ENCODE assay signal across 8 mouse cellular contexts in the genomic region with DNA sequence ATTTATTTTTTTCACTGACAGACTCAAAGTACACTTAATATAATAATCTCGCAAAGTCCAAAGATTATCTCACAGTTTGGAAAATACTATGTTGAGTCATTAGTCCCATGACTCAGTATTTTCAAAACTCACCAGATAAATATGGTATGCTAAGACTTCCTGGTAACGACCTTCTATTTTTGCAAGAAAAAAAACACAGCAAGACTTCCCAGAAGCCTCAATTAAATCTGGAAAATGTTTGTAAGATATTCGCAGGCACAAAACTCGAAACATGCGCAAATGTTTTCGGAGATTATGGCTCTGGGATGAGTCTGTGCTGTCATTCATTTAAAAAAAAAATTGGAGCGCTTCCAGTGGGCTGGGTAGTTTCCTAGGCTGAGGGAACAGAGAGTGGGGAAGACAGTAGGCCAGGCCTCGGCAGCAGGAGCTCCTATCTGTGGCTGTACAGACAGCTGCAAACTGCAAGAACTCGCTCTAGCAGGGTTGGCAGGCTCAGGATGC.
DNase-seq lines count a peak whose midpoint lies in the region; ATAC-seq and TF ChIP-seq lines count a peak whose summit lies in the region.

No protein-coding gene starts in this region.

- no peaks in the 10 kb centered on the region for H3K27me3 ChIP-seq in forebrain, postnatal 0 days (ENCODE audit: insufficient read depth, low read length)
- no peaks in the 10 kb centered on the region for H3K27me3 ChIP-seq in intestine, embryonic 14.5 days (replicated peaks; ENCODE audit: control insufficient read depth, insufficient read depth, low read length)
- H3K27me3 ChIP-seq in midbrain, embryonic 14.5 days (ENCODE audit: control insufficient read depth, insufficient read depth, low read length): no peaks in the 10 kb centered on the region

- H3K36me3 ChIP-seq in forebrain, postnatal 0 days (ENCODE audit: insufficient read depth): no peaks in the 10 kb centered on the region
- no peaks in the 10 kb centered on the region for H3K36me3 ChIP-seq in intestine, embryonic 14.5 days (ENCODE audit: control insufficient read depth, insufficient read depth, low read length)
- H3K36me3 ChIP-seq in midbrain, embryonic 14.5 days (ENCODE audit: control insufficient read depth, insufficient read depth, low read length): no peaks in the 10 kb centered on the region

- H3K27ac ChIP-seq in forebrain, postnatal 0 days (ENCODE audit: low read depth, low read length): no peak overlapping the region
- H3K27ac ChIP-seq in intestine, embryonic 14.5 days (ENCODE audit: low read depth): peak overlapping the region; percentile 12; the same call in 1 of the 2 replicates
- no peak overlapping the region for H3K27ac ChIP-seq in midbrain, embryonic 14.5 days (replicated peaks; ENCODE audit: low read depth, low read length)

- no peak for ATAC-seq in forebrain, postnatal 0 days
- ATAC-seq in intestine, embryonic 14.5 days (replicated peaks; ENCODE audit: low FRiP score, low TSS enrichment, low read depth): no peak
- peak; percentile 91 for ATAC-seq in megakaryocyte-erythroid progenitor cell, adult 5-6 weeks (replicated peaks; ENCODE audit: low FRiP score, low TSS enrichment, poor library complexity, severe bottlenecking)
- ATAC-seq in midbrain, embryonic 14.5 days (ENCODE audit: low FRiP score, low TSS enrichment): no peak

- no peak overlapping the region for H3K4me2 ChIP-seq in forebrain, postnatal 0 days (ENCODE audit: low read depth)
- no peak overlapping the region for H3K4me2 ChIP-seq in intestine, embryonic 14.5 days (ENCODE audit: low read length)
- no peak overlapping the region for H3K4me2 ChIP-seq in midbrain, embryonic 14.5 days (ENCODE audit: low read length)

- 40% methylated on average over 9 of the region's 9 CpGs for WGBS in forebrain, postnatal 0 days
- 44% methylated on average over 9 of the region's 9 CpGs for WGBS in intestine, embryonic 14.5 days
- 75% methylated on average over 9 of the region's 9 CpGs for WGBS in midbrain, embryonic 14.5 days

- no peaks in the 10 kb centered on the region for H3K9me3 ChIP-seq in forebrain, postnatal 0 days (ENCODE audit: low read length)
- H3K9me3 ChIP-seq in intestine, embryonic 14.5 days (ENCODE audit: control insufficient read depth, low read length): no peaks in the 10 kb centered on the region
- H3K9me3 ChIP-seq in midbrain, embryonic 14.5 days (ENCODE audit: control insufficient read depth, low read length): no peaks in the 10 kb centered on the region

- DNase-seq in right cerebral cortex, adult 18-20 months: peak; percentile 47
- no peak for DNase-seq in right cerebral cortex, postnatal 4 days
- DNase-seq in forebrain, postnatal 0 days: peak; percentile 72
- peak; percentile 62 for DNase-seq in intestine, embryonic 14.5 days (ENCODE audit: low spot score)
- DNase-seq in midbrain, embryonic 14.5 days: no peak
- DNase-seq in kidney, adult 8-10 months: no peak
- DNase-seq in natural killer cell, adult 2 months (ENCODE audit: low spot score in 2 of 2): no peak

- H3K9ac ChIP-seq in forebrain, postnatal 0 days: no peak overlapping the region
- no peak overlapping the region for H3K9ac ChIP-seq in intestine, embryonic 14.5 days (ENCODE audit: low read length)
- H3K9ac ChIP-seq in midbrain, embryonic 14.5 days (replicated peaks; ENCODE audit: low read length): no peak overlapping the region

- peaks cover 28% of the 10 kb centered on the region for H3K4me1 ChIP-seq in forebrain, postnatal 0 days (ENCODE audit: insufficient read depth)
- H3K4me1 ChIP-seq in intestine, embryonic 14.5 days (replicated peaks; ENCODE audit: control insufficient read depth, insufficient read depth, low read length): peaks cover 14% of the 10 kb centered on the region; the same call in 1 of the 2 replicates
- H3K4me1 ChIP-seq in midbrain, embryonic 14.5 days (ENCODE audit: control insufficient read depth, insufficient read depth, low read length): 0 out of 2 replicates have a peak, but pooled peaks cover 7% of the 10 kb centered on the region

- no peak for TF ChIP-seq CTCF in forebrain, postnatal 0 days (IDR thresholded peaks at IDR 0.05; ENCODE audit: low read depth)

- H3K4me3 ChIP-seq in forebrain, postnatal 0 days (ENCODE audit: low read depth, low read length): no peak overlapping the region
- no peak overlapping the region for H3K4me3 ChIP-seq in intestine, embryonic 14.5 days (ENCODE audit: low read depth, low read length)
- no peak overlapping the region for H3K4me3 ChIP-seq in midbrain, embryonic 14.5 days (replicated peaks; ENCODE audit: low read depth, low read length)

Comparison
In these comparisons a context has a peak if more than half of its experiments do, and no peak if none do; other contexts are left out.
1. DNase-seq: peak in right cerebral cortex, adult 18-20 months (single experiment), forebrain, postnatal 0 days (single experiment) and intestine, embryonic 14.5 days (single experiment); none in right cerebral cortex, postnatal 4 days (single experiment), midbrain, embryonic 14.5 days (single experiment), kidney, adult 8-10 months (0 of 2) and natural killer cell, adult 2 months (0 of 2).